Mouse (Mus musculus): ENCODE results near the gene Zfp386. TPM values are rescaled to one million over a fixed set of nuclear protein-coding genes. Genes with fewer than 3 reads are reported as not detected.
"Not testable (repeated sequence)": the region's sequence is repeated elsewhere in the genome, so short reads cannot be mapped to it uniquely, and the experiment has no call there.

Gene Zfp386
- total RNA-seq (2014; rRNA removed): 54.5 and 63.1 TPM in 2 replicates
- 43.7 and 45.7 TPM in 2 replicates for polyA plus RNA-seq (2015; fragmentation: Nextera tagmentation; extraction: Ambion mirVana)

DNA sequence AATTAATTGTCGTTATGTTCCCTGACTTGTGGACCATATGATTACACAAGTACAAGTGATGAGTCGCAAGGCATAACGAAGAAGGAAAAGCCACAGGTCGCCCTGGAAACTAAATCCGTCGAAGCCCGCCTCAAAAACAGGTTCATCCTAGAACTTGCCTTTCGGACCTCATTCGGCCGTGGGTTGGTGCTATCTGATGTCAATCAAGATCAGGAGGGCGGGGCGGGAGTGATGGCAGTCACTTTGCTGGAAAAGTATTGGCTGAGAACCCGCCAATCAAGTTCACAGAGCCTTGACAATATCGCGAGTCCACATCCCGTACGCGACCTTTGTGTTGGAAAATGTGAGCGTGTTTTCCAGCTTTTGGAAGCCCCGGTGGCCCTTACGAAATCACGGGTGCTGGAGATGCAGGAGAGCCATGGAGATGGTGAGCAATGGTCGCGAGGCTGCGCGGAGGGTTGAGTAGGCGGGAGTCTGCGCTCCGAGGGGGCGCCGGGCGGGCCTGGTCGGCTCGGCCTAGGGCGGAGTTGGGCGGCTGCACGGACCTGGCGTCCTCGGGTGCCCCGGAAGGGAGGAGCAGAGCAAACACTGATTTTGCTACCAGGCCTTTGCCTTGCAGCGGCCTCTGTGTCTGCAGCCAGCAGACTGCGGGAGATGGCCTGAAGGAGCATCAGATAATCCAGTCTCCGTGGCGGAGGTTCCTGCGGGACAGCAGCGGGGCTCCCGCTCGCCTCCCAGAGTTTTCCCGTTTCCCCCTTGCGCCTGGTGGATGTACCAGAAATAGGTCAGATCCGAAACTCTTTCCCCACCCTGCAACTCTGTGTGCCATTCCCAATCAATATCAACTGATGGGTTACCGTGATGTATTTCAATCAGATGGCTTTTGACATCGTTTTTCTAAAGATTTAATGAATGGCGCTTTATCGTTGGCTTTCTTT, at the start of gene Zfp386:
Gene Zfp386 (plus strand): TSS at position 285 of the 938 bp plus-strand sequence.
- peak; percentile 99 for ATAC-seq
- 0 out of 2 replicates have a peak, but pooled peaks cover 5% of the 10 kb centered on the region for H3K36me3 ChIP-seq (ENCODE audit: insufficient read depth)
- H3K27me3 ChIP-seq (ENCODE audit: insufficient read depth, low read length): no peaks in the 10 kb centered on the region
- peak within 1 kb of the TSS; percentile 97 for H3K27ac ChIP-seq (ENCODE audit: low read depth, low read length)
- WGBS: 2% methylated on average over 55 of the region's 55 CpGs
- peak within 1 kb of the TSS; percentile 83 for H3K4me2 ChIP-seq (ENCODE audit: low read depth)
- H3K4me1 ChIP-seq (ENCODE audit: insufficient read depth): peaks cover 11% of the 10 kb centered on the region
- no peaks in the 10 kb centered on the region for H3K9me3 ChIP-seq (ENCODE audit: low read length)
- H3K9ac ChIP-seq: peak within 1 kb of the TSS; percentile 86
- DNase-seq: peak; percentile 99
- H3K4me3 ChIP-seq (ENCODE audit: low read depth, low read length): peak within 1 kb of the TSS; percentile 82
- TF ChIP-seq CTCF (IDR thresholded peaks at IDR 0.05; ENCODE audit: low read depth): peak; percentile 41

DNA sequence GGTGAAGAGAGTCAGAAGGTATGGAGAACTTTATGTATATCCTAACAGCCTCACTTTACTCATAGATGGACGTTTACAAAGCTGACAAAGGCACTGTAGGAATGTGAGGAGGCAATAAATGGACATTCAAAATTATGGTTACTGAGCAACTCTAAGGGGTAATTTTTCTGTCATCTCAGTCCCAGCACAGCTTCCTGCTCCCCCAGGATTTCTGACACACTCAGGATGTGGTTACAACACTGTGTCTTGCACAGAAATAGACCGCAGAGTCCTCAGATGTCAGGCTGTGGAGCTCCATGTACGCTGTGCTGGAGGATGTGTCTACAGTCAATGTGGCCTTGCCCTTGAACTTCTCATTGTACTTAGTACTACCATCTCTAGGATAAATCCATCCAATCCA, 47.7 kb upstream of the Zfp386 start:
- ATAC-seq; H3K4me3 ChIP-seq (ENCODE audit: low read depth, low read length); H3K27ac ChIP-seq (ENCODE audit: low read depth, low read length); DNase-seq; H3K4me1 ChIP-seq (ENCODE audit: insufficient read depth); H3K36me3 ChIP-seq (ENCODE audit: insufficient read depth); H3K27me3 ChIP-seq (ENCODE audit: insufficient read depth, low read length); H3K4me2 ChIP-seq (ENCODE audit: low read depth); H3K9me3 ChIP-seq (ENCODE audit: low read length); H3K9ac ChIP-seq: not testable (repeated sequence)
- 76% methylated on average over 3 of the region's 3 CpGs for WGBS

GRCm38 (mm10) chr12:116002946-116003345, 44.6 kb upstream of the Zfp386 start:
- not testable (repeated sequence) for DNase-seq; H3K9me3 ChIP-seq (ENCODE audit: low read length); H3K4me2 ChIP-seq (ENCODE audit: low read depth); H3K36me3 ChIP-seq (ENCODE audit: insufficient read depth); H3K4me3 ChIP-seq (ENCODE audit: low read depth, low read length); H3K9ac ChIP-seq; H3K27ac ChIP-seq (ENCODE audit: low read depth, low read length); H3K27me3 ChIP-seq (ENCODE audit: insufficient read depth, low read length); H3K4me1 ChIP-seq (ENCODE audit: insufficient read depth); ATAC-seq
- 71% methylated on average over 1 of the region's 1 CpGs for WGBS

GRCm38 (mm10) chr12:116010812-116011211, 36.7 kb upstream of the Zfp386 start:
- H3K27ac ChIP-seq (ENCODE audit: low read depth, low read length): no peak overlapping the region
- TF ChIP-seq CTCF (IDR thresholded peaks at IDR 0.05; ENCODE audit: low read depth): no peak
- no peak overlapping the region for H3K9ac ChIP-seq
- DNase-seq (no peak), ATAC-seq (no peak)
- WGBS: 83% methylated on average over 2 of the region's 2 CpGs
- H3K4me3 ChIP-seq (ENCODE audit: low read depth, low read length): no peak overlapping the region
- H3K36me3 ChIP-seq (ENCODE audit: insufficient read depth): no peaks in the 10 kb centered on the region
- H3K9me3 ChIP-seq (ENCODE audit: low read length): no peaks in the 10 kb centered on the region
- H3K27me3 ChIP-seq (ENCODE audit: insufficient read depth, low read length): no peaks in the 10 kb centered on the region
- no peak overlapping the region for H3K4me2 ChIP-seq (ENCODE audit: low read depth)
- no peaks in the 10 kb centered on the region for H3K4me1 ChIP-seq (ENCODE audit: insufficient read depth)

- 61% methylated on average over 2 of the region's 2 CpGs for WGBS
- H3K27me3 ChIP-seq (ENCODE audit: insufficient read depth, low read length): no peaks in the 10 kb centered on the region
- TF ChIP-seq CTCF (IDR thresholded peaks at IDR 0.05; ENCODE audit: low read depth): peak; percentile 67
- no peak overlapping the region for H3K4me2 ChIP-seq (ENCODE audit: low read depth)
- no peaks in the 10 kb centered on the region for H3K36me3 ChIP-seq (ENCODE audit: insufficient read depth)
- no peaks in the 10 kb centered on the region for H3K9me3 ChIP-seq (ENCODE audit: low read length)
- no peak for ATAC-seq
- no peaks in the 10 kb centered on the region for H3K4me1 ChIP-seq (ENCODE audit: insufficient read depth)
- H3K9ac ChIP-seq: no peak overlapping the region
- no peak for DNase-seq
- no peak overlapping the region for H3K4me3 ChIP-seq (ENCODE audit: low read depth, low read length)
- no peak overlapping the region for H3K27ac ChIP-seq (ENCODE audit: low read depth, low read length)
Measured at GRCm38 (mm10) chr12:116028095-116028494, 19.4 kb upstream of the Zfp386 start.

- ATAC-seq: no peak
- Histone ChIP-seq H3K4me3 (ENCODE audit: low read depth, low read length) (no peak overlapping the region), H3K27me3 (ENCODE audit: insufficient read depth, low read length) (no peaks in the 10 kb centered on the region), H3K4me1 (ENCODE audit: insufficient read depth) (no peaks in the 10 kb centered on the region), H3K36me3 (ENCODE audit: insufficient read depth) (no peaks in the 10 kb centered on the region), H3K9ac (no peak overlapping the region), H3K27ac (ENCODE audit: low read depth, low read length) (no peak overlapping the region), H3K9me3 (ENCODE audit: low read length) (no peaks in the 10 kb centered on the region), H3K4me2 (ENCODE audit: low read depth) (no peak overlapping the region)
- no peak for DNase-seq
- WGBS: 76% methylated on average over 5 of the region's 5 CpGs
- TF ChIP-seq CTCF (IDR thresholded peaks at IDR 0.05; ENCODE audit: low read depth): no peak
Measured at GRCm38 (mm10) chr12:116035346-116035745, 12.2 kb upstream of the Zfp386 start.

GRCm38 (mm10) chr12:116044785-116045184, 2.7 kb upstream of the Zfp386 start:
- ATAC-seq (no peak), DNase-seq (no peak)
- no peak for TF ChIP-seq CTCF (IDR thresholded peaks at IDR 0.05; ENCODE audit: low read depth)
- Histone ChIP-seq H3K9ac (no peak overlapping the region), H3K9me3 (ENCODE audit: low read length) (no peaks in the 10 kb centered on the region), H3K36me3 (ENCODE audit: insufficient read depth) (no peaks in the 10 kb centered on the region), H3K27me3 (ENCODE audit: insufficient read depth, low read length) (no peaks in the 10 kb centered on the region), H3K27ac (ENCODE audit: low read depth, low read length) (no peak overlapping the region), H3K4me2 (ENCODE audit: low read depth) (no peak overlapping the region), H3K4me3 (ENCODE audit: low read depth, low read length) (no peak overlapping the region), H3K4me1 (ENCODE audit: insufficient read depth) (peaks cover 11% of the 10 kb centered on the region)
- WGBS: 88% methylated on average over 5 of the region's 5 CpGs

Measured in forebrain, postnatal 0 days (tissue).